Comparison of ENCODE assay signal across 17 mouse cellular contexts in the genomic region with DNA sequence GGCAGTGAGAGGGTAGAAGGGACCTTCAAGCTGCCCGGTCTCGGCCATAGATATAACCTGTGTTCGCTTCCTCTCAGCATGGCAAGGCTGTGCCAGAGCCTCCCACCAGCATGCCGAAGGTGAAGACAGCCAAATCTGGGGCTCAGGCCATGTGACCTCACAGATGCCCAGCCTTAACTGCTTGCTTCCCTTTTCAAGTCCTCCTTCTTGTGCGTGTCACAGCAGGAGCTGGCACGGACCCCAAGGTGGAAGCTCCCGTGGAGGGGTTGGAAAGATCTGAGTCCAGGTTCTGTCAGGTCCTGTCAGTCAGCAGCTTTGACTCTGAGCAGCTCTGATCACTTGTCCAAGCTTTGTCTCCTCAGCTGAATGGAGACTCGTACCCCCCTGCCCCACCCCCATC. TPM values are rescaled to one million over a fixed set of nuclear protein-coding genes. Genes with fewer than 3 reads are reported as not detected.
A peak's percentile ranks its signal among the peaks of the same experiment; 100 is the strongest.
DNase-seq lines count a peak whose midpoint lies in the region; TF ChIP-seq lines count a peak whose summit lies in the region.
"Had no signal": no experiment of that assay in that cellular context is flagged by ENCODE, and none has a peak within 500 bp of the region (broad histone marks: within the 10 kb centered on the region; RNA-seq: fewer than 3 reads in every experiment).

No protein-coding gene starts in this region.

- no peak for TF ChIP-seq CTCF in cerebellum, adult 2 months (IDR thresholded peaks at IDR 0.05; ENCODE audit: borderline replicate concordance, insufficient read depth, low read depth, low read length)

- no peaks in the 10 kb centered on the region for H3K27me3 ChIP-seq in cerebellum, adult 2 months (ENCODE audit: control insufficient read depth, insufficient read depth, low read length)
- H3K27me3 ChIP-seq: intestine, embryonic 15.5 days had no signal

- no peak for TF ChIP-seq POLR2A in cerebellum, adult 2 months (IDR thresholded peaks at IDR 0.05; ENCODE audit: borderline replicate concordance, insufficient read depth, low read length)

- WGBS in cerebellum, adult 2 months, result 18% methylated on average over 8 of the region's 8 CpGs

- DNase-seq in cerebellum, adult 2 months, result peak; percentile 25 to 35
- DNase-seq in cerebellum, adult 8-10 months, result no peak
- DNase-seq in brain, adult 2 months (ENCODE audit: low read depth, low spot score), result peak; percentile 37
- peak; percentile 22 for DNase-seq in cerebellum, adult 9-11 months
- DNase-seq in cerebellum, postnatal 25 days, result peak; percentile 46 to 63
- no peak for DNase-seq in thymus, postnatal 10 days (ENCODE audit: low spot score in 2 of 2)
- DNase-seq in urinary bladder, adult 2 months (ENCODE audit: low spot score), result no peak
- DNase-seq: adrenal gland, adult 2 months; adrenal gland, postnatal 14 days; gastrocnemius, postnatal 10 days; gastrocnemius, postnatal 36 days; kidney, adult 11 months; kidney, adult 8-10 months had no signal

- no peak overlapping the region for H3K4me3 ChIP-seq in cerebellum, adult 2 months (replicated peaks; ENCODE audit: insufficient read depth, low read depth, low read length)
- H3K4me3 ChIP-seq: forebrain, embryonic 10.5 days; forebrain, embryonic 13.5 days; hindbrain, embryonic 13.5 days; intestine, embryonic 15.5 days had no signal

- H3K4me1 ChIP-seq in cerebellum, adult 2 months (ENCODE audit: control insufficient read depth, insufficient read depth, low read length), result peaks cover 21% of the 10 kb centered on the region

- H3K27ac ChIP-seq in cerebellum, adult 2 months (ENCODE audit: insufficient read depth, low read length), result no peak overlapping the region
- H3K27ac ChIP-seq: forebrain, embryonic 10.5 days; forebrain, embryonic 13.5 days; hindbrain, embryonic 13.5 days; intestine, embryonic 15.5 days had no signal

RNA-seq across cellular contexts. Expression of gene Sap30l, which starts 29.8 kb away (rescaled TPM):
- polyA plus RNA-seq in cerebellum, adult 2 months (2012; rRNA removed), result 39.7 and 42.6 TPM in 2 replicates
- 23.5 and 27.8 TPM in 2 replicates for polyA plus RNA-seq in urinary bladder, adult 2 months (2012; rRNA removed)

Comparison
In these comparisons a context has a peak if more than half of its experiments do, and no peak if none do; other contexts are left out.
1. DNase-seq: peak in cerebellum, adult 2 months (2 of 2), brain, adult 2 months (single experiment), cerebellum, adult 9-11 months (single experiment) and cerebellum, postnatal 25 days (2 of 2); none in cerebellum, adult 8-10 months (single experiment), thymus, postnatal 10 days (0 of 2) and urinary bladder, adult 2 months (single experiment).